Mouse (Mus musculus) ES-Bruce4 (cell line): ENCODE measurements around the gene Ttc39b.

Experiments used
- CTCF ChIP-seq: IDR thresholded peaks from one replicate; pipeline ENCODE4 v1.8.1; 2011; ENCODE audit warnings: low read depth, low read length
- EP300 ChIP-seq: IDR thresholded peaks from 2 replicates; pipeline ENCODE4 v1.6.1; 2011; ENCODE audit warnings: low read depth, low read length; ENCODE audit not compliant: insufficient read depth
- POLR2A ChIP-seq: IDR thresholded peaks from one replicate; pipeline ENCODE4 v1.8.1; 2011; ENCODE audit warnings: low read length; ENCODE audit not compliant: insufficient read depth

GRCm38 (mm10) chr4:83317826-83318348 lies 6.2 kb downstream of the Ttc39b start:
- no peak for TF ChIP-seq POLR2A
- no peak for TF ChIP-seq CTCF
- TF ChIP-seq EP300: 0 out of 2 replicates have a peak, but pooled peaks have one; percentile 40
